Mouse (Mus musculus): Measurements from ENCODE around the gene Slc24a2.

- TF ChIP-seq CTCF (IDR thresholded peaks at IDR 0.05; ENCODE audit: borderline replicate concordance, insufficient read depth, low read length) (no peak), POLR2A (IDR thresholded peaks at IDR 0.05; ENCODE audit: low read depth, low read length) (no peak)
These were observed 89.4 kb downstream of the Slc24a2 start for GRCm38 (mm10) chr4:87140901-87141300.
